Mouse (Mus musculus) midbrain, embryonic 12.5 days (tissue): Measurements from ENCODE around the gene Olfr461. TPM values are rescaled to one million over a fixed set of nuclear protein-coding genes. Genes with fewer than 3 reads are reported as not detected.

Experiments used
- polyA plus RNA-seq: library from polyadenylated mRNA; unstranded; fragments of >200 nt; fragmentation: Nextera tagmentation; extraction: Ambion mirVana; gene quantifications from 2 replicates; pipeline ENCODE4 v1.2.1, GENCODE M21; 2016

Gene Olfr461
- polyA plus RNA-seq, 1 experiment from 2014 or later: 0.32 TPM

Other genes starting within 250 kb of the Olfr461 start
- 39.8 and 41.9 TPM in 2 replicates for gene Agk, start 229.9 kb downstream of the Olfr461 start, polyA plus RNA-seq
- 17.1 and 18.8 TPM in 2 replicates for gene E330009J07Rik, start 118.9 kb downstream of the Olfr461 start, polyA plus RNA-seq
- 0.20 TPM in 1 of 2 replicates, not detected in the other for gene Wee2, start 116.0 kb downstream of the Olfr461 start, polyA plus RNA-seq
- gene Ssbp1, start 83.7 kb downstream of the Olfr461 start, polyA plus RNA-seq: 176 and 192 TPM in 2 replicates
- gene Tas2r137, start 63.8 kb downstream of the Olfr461 start, polyA plus RNA-seq: not detected in 2 replicates
- gene Tas2r108, start 61.5 kb downstream of the Olfr461 start, polyA plus RNA-seq: not detected in 2 replicates
- gene Prss37, start 35.5 kb downstream of the Olfr461 start, polyA plus RNA-seq: not detected in 2 replicates
- gene Olfr460, start 14.4 kb upstream of the Olfr461 start, polyA plus RNA-seq: not detected in 2 replicates
- 0.60 and 0.92 TPM in 2 replicates for gene Clec5a, start 30.8 kb upstream of the Olfr461 start, polyA plus RNA-seq
- gene Tas2r138, start 58.3 kb upstream of the Olfr461 start, polyA plus RNA-seq: not detected in 2 replicates
- gene Mgam, start 73.8 kb upstream of the Olfr461 start, polyA plus RNA-seq: not detected in 2 replicates